Comparison of ENCODE assay signal across 31 mouse cellular contexts in genomic region chr10:68718375-68718774, GRCm38 (mm10). TPM values are rescaled to one million over a fixed set of nuclear protein-coding genes. Genes with fewer than 3 reads are reported as not detected.
"Had no signal": no experiment of that assay in that cellular context is flagged by ENCODE, and none has a peak within 500 bp of the region (broad histone marks: within the 10 kb centered on the region; RNA-seq: fewer than 3 reads in every experiment).

No protein-coding gene starts in this region.

- H3K27ac ChIP-seq: limb, embryonic 10.5 days; limb, embryonic 12.5 days; limb, embryonic 13.5 days; limb, embryonic 15.5 days; liver, embryonic 12.5 days; liver, embryonic 13.5 days; liver, embryonic 14.5 days; liver, embryonic 15.5 days; lung, embryonic 15.5 days; macrophage; midbrain, embryonic 10.5 days; midbrain, embryonic 12.5 days; midbrain, embryonic 13.5 days; midbrain, embryonic 15.5 days had no signal

- H3K36me3 ChIP-seq: limb, embryonic 10.5 days; limb, embryonic 12.5 days; limb, embryonic 13.5 days; limb, embryonic 15.5 days; liver, embryonic 12.5 days; liver, embryonic 13.5 days; liver, embryonic 15.5 days; lung, embryonic 15.5 days; midbrain, embryonic 10.5 days; midbrain, embryonic 12.5 days; midbrain, embryonic 13.5 days; midbrain, embryonic 15.5 days had no signal

- DNase-seq: left cerebral cortex, postnatal 4 days; liver; liver, embryonic 13.5 days; liver, postnatal 0 days; lung, adult 18-20 months; lung, adult 2 months; lung, embryonic 14.5 days; lung, postnatal 10 days; lung, postnatal 14 days; lung, postnatal 36 days; lung, postnatal 4 days; midbrain, embryonic 14.5 days had no signal

- H3K9ac ChIP-seq: limb, embryonic 12.5 days; limb, embryonic 13.5 days; limb, embryonic 15.5 days; liver, embryonic 12.5 days; liver, embryonic 13.5 days; liver, embryonic 14.5 days; liver, embryonic 15.5 days; liver, postnatal 0 days; lung, embryonic 14.5 days; lung, embryonic 15.5 days; midbrain, embryonic 12.5 days; midbrain, embryonic 13.5 days; midbrain, embryonic 15.5 days had no signal

- H3K27me3 ChIP-seq: limb, embryonic 12.5 days; limb, embryonic 13.5 days; limb, embryonic 15.5 days; lung, embryonic 15.5 days; midbrain, embryonic 15.5 days had no signal

- H3K9me3 ChIP-seq: limb, embryonic 10.5 days; limb, embryonic 12.5 days; limb, embryonic 13.5 days; limb, embryonic 15.5 days; liver, embryonic 12.5 days; liver, embryonic 13.5 days; liver, embryonic 15.5 days; lung, embryonic 15.5 days; midbrain, embryonic 10.5 days; midbrain, embryonic 12.5 days; midbrain, embryonic 13.5 days; midbrain, embryonic 15.5 days had no signal

- H3K4me1 ChIP-seq: liver, embryonic 13.5 days; liver, embryonic 15.5 days had no signal

- H3K4me3 ChIP-seq: limb, embryonic 10.5 days; limb, embryonic 12.5 days; limb, embryonic 13.5 days; limb, embryonic 15.5 days; liver, embryonic 12.5 days; liver, embryonic 13.5 days; liver, embryonic 15.5 days; lung, embryonic 15.5 days; megakaryocyte, embryonic 14.5 days; midbrain, embryonic 10.5 days; midbrain, embryonic 12.5 days; midbrain, embryonic 13.5 days; midbrain, embryonic 15.5 days; myocyte had no signal

- H3K4me2 ChIP-seq: limb, embryonic 12.5 days; limb, embryonic 13.5 days; limb, embryonic 15.5 days; liver, embryonic 11.5 days; liver, embryonic 12.5 days; liver, embryonic 13.5 days; liver, embryonic 15.5 days; lung, embryonic 14.5 days; lung, embryonic 15.5 days; midbrain, embryonic 11.5 days; midbrain, embryonic 12.5 days; midbrain, embryonic 13.5 days; midbrain, embryonic 15.5 days had no signal

- ATAC-seq: liver, embryonic 12.5 days; liver, postnatal 0 days; lung, postnatal 0 days; midbrain, embryonic 13.5 days; midbrain, embryonic 15.5 days; midbrain, embryonic 16.5 days had no signal

RNA-seq across cellular contexts. Expression of gene Tmem26, which starts 5.1 kb away (rescaled TPM):
- polyA plus RNA-seq: myocyte had no signal
